Mouse (Mus musculus): ENCODE measurements around the gene Nf1. TPM values are rescaled to one million over a fixed set of nuclear protein-coding genes. Genes with fewer than 3 reads are reported as not detected.

The Nf1 gene
- total RNA-seq, 2 experiments from 2014 or later, result 21.4 to 22.4 TPM

DNA sequence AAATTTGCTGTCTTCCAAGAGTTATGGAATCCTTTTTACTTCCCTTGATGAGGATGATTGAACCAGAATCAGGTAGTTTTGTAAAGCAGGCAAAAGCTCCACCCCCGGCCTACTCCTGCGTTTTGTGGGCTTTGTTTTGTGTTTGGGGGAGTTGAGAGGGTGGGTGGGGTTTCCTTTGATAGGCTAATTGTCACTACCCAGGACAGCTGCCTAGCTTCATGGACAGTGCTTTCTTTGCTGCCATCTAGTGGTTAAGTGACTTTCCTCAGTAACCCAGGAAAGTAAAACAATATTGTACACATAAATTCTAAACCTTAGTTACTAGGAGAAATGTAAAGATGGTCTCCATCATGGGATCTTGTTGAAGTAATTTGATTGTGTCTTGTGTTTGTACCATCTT lies 88.1 kb downstream of the Nf1 start:
- DNase-seq, result peak; percentile 7
- intact Hi-C loops (cut with DNase I; ENCODE audit: low total_unique reads), result no loop called here

DNA sequence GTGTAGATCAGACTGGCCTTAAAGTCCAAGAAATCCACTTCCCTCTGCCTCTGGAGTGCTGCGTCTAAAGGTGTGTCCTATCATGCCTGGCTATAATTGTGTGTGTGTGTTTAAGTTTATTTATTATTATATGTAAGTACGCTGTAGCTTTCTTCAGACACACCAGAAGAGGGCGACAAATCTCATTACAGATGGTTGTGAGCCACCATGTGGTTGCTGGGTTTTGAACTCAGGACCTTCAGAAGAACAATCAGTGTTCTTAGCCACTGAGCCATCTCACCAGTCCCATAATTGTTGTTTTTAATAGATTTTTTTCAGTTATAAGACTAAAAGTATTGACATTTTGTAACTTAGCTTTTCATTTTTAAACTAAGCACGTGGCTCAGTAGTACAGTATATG lies 95.8 kb downstream of the Nf1 start:
- intact Hi-C loops (cut with DNase I; ENCODE audit: low total_unique reads), result no loop called here
- DNase-seq, result no peak

DNA sequence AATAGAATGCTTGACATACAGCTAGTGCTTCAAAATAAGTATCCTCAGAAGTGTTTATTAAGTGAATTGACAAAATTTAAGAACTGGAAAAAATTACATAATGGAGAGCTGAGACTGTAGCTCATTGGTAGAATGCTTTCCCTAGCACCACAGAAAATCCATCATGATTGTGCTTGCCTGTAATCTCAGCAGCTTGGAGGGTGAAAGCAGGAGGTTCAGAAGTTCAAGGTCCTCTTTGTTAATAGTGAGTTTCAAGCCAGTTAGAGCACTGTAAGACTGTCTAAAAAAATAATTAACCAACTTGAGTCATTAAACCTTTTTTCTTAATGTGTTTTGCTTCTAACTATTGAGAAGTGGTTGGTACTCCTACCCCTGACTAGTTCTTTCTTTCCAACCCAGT lies 108.9 kb downstream of the Nf1 start:
- DNase-seq, result no peak
- intact Hi-C loops (cut with DNase I; ENCODE audit: low total_unique reads), result no loop called here

DNA sequence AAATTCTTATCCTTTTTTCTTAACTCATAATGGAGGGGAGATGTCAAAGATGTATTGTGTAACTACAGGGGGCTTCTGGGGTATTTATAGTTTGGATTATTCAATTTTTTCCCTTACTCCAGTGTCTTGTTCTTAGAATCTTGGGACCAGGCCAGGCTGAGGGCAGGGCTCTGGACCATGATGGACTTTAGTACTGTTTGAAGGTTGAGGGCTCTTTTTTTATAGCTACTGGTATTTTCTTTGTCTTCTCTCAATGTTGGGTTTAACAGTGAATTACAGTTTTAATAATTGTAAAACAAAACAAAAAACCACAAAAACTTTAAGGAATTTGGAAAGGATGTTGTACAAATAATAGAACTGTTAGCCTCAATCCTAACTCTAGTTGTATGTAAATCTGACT lies 113.5 kb downstream of the Nf1 start:
- DNase-seq, result no peak
- intact Hi-C loops (cut with DNase I; ENCODE audit: low total_unique reads), result no loop called here

DNA sequence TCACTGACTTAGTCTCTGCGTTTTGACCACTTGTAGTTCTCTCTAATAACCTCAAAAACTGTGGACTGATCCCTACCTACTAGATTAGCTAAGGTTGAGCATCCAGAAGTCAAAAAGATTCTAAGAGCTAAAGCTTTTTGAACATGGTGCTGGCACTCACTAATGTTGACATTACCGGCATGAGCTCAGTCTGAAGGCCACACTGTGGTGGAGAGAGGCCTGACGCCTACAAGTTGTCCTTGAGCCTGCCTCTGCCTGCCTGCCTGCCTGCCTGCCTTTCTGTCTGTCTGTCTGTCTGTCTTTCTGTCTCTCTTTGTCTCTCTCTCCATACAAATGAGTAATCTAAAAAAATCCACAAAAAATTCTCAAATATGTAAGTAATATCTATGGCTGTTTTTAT lies 118.4 kb downstream of the Nf1 start:
- intact Hi-C loops (cut with DNase I; ENCODE audit: low total_unique reads), result no loop called here
- no peak for DNase-seq

DNA sequence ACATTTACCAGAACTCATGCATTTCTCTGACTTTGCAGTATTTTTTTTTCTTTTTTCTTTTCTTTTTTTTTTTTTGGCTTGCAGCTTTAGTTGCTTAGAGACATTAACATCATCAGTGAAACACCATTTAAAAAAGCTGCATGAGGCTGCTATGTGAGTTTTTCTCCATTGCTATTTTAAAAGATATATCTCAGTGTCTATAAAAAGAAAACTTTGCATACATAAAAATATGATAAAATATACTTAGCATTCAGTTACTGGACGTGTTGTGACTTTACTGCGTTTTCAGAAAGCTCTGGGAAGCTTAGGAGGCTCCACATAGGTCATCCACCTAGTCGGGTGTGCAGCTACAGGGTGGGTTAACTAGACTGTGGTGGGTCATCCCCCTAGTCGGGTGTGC lies 120.4 kb downstream of the Nf1 start:
- intact Hi-C loops (cut with DNase I; ENCODE audit: low total_unique reads), result no loop called here
- DNase-seq, result no peak

DNA sequence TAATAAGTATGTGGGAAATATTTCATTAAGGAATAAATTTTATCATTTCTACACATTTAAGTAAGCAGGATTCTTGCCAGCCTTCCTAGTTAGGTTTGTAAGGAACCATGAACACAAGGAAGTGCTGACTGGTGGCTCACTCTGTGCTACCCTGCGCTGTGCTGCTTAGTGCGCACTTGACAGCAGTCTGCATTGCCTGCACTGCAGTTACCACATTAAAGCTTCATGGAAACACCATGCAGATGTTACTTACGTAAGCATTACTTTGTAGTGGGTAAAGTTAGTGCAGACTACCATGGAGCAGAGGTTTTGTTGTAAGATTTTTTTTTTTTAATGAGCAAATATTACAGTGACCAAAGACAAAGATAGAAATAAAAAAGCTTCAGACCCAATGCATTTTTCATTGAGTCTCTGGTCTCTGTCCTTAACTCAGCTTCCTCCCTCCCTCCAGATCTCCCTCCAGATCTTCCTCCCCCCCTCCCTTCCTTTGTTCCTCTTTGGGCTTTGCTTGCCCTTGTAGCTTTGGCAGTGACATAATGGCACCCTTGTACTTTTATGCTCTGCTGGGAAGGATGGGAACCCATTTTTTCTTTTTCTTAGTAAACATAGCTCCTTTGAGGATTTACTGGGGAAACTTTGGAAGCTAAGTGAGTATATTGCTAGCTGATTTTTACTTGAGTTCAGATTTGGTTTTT lies 121.4 kb downstream of the Nf1 start:
- intact Hi-C loops (cut with DNase I; ENCODE audit: low total_unique reads), result no loop called here

DNA sequence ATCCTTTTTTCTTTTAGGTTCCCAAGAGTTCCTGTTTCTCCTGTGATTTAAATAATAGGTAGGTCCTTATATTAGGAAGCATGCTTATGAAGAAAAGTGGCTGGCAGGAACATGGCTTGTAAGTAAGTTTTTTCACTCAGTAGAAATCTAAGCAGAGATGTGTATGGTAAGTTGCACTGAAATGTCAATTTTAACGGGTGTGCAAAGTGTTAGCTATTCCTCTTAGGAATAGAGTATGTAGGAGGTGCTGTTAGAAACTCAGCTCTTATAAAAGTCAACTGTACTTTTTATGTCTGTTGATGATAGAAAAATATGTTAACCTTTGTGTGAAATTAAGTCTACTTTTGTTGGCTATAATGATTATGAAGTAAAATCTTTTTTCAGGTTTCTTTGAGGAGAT lies 128.6 kb downstream of the Nf1 start:
- intact Hi-C loops (cut with DNase I; ENCODE audit: low total_unique reads), result no loop called here

More for the DNA sequence above, 121.4 kb downstream of the Nf1 start:
- no peak for DNase-seq

DNA sequence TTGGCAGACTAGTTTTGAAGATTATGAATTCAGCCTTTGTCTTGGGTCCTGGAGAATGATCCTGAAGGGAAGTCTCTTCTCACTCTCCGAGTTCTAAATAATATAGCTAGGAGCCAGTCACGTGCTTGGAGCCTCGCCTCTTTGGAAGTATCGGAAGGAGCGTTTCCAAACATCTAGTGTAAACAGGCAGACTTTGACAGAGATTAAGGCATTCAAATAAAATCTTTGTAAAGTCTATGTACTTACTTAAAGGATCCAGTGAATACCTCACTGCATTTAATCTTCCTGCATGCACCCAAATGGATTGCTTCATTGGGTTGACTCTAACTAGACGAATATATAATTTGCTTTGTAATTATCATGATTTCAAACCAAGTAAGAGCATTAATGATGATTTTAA lies 143.9 kb downstream of the Nf1 start:
- no peak for DNase-seq
- intact Hi-C loops (cut with DNase I; ENCODE audit: low total_unique reads), result no loop called here

More for the DNA sequence above, 128.6 kb downstream of the Nf1 start:
- DNase-seq, result no peak

DNA sequence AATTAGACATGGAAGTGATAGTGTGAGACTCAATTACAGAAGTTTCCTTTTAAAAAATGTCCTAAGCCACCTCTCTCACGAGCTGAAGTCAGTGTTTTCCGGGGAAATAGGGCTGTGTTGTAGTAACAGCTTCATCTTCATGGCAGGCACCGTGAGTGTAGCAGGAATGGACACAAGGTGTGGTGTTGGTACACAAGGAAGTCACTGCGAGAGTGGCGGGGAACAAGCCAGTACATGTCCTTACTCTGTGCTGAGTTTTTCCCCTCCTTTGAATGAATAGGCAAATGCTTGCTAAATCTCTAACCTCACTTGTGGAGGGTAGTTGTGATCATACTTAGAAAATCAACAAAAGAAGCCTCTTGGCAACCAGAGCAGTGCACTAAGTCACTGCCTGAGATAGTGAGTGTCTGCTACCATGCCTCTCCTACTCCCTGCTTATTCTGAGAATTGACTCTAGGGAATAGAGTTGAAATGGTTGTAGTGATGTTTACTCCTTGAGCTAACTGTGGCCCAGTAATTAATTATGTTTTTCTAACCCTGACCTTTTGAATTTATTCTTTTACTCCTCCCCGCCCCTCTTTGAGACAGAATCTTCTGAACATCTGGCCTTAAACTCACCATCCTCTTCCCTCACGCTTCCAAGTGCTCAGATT lies 144.5 kb downstream of the Nf1 start:
- intact Hi-C loops (cut with DNase I; ENCODE audit: low total_unique reads), result no loop called here
- DNase-seq, result no peak

DNA sequence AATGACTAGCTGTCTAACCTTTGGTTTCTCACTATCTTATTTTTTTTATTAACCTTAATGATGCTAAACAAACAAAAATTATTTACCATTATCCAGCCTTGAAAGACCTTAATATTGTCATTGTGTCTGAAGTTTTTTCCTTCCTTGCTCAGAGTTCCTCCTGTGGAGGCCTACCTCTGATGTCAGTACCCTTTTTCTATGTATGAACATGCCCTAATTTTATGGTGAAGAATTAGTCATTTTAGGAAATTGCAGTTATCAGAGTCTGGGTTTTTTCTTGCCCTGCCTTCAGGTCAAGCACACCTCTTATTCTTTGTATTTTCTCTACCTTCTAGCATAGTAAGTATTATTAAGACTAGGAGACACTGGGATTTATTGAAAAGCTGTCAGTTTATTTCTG lies 145.2 kb downstream of the Nf1 start:
- no peak for DNase-seq
- intact Hi-C loops (cut with DNase I; ENCODE audit: low total_unique reads), result no loop called here

DNA sequence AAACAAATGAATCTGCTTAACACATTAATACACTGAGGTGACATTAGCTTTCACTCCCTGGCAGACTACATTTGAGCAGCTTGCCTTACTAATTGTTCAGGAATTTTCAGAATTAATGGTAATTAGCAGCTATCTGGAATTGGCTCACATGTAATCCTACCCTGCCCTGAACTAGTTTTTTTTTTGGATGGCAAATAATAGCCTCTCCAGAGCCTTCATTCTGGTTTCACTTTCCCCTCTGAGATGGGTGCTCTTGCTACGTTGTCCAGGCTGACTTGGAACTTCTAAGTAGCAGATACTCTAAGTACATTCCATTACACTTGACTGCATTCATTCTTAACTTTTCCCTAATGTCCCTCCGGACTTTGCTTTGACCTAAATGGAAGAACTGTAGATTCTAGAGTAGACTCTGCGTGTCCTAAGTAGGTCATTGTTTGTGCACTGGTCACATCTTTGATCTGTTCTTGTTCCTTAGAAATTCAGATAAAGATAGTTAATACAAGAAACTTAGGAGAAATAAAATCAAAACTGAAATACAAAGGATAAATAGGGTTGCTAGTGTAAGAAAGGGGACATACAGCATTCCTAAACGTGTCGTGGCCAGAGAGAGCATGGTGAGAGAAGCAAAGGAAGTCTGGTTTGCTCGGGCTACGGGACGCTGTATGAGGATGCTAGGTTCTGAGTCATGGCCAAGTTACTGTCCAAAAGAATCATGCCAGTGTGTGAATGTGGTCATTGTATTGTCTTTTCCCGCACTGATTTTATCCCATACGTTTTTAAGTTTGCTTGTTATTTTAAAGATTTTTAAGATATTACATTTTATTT lies 155.7 kb downstream of the Nf1 start:
- DNase-seq, result no peak
- intact Hi-C loops (cut with DNase I; ENCODE audit: low total_unique reads), result no loop called here

DNA sequence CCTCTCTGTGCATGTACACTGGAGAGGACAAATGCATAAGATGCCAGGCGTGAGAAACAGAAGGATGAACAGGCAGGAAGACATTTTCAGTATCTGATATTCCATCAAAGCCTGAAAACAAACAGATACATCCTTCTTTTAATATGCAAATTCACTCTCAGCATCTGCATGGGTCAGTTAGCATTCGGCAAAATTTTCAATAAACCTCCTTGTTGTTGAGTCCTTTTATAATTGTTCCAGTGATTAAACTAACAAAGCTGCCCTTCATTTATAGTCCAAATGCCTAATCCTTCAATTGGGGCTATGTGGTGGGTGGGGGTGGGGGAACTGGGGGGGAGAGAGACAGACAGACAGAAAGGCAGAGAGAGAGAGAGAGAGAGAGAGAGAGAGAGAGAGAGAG lies 163.4 kb downstream of the Nf1 start:
- intact Hi-C loops (cut with DNase I; ENCODE audit: low total_unique reads), result no loop called here
- DNase-seq, result no peak

DNA sequence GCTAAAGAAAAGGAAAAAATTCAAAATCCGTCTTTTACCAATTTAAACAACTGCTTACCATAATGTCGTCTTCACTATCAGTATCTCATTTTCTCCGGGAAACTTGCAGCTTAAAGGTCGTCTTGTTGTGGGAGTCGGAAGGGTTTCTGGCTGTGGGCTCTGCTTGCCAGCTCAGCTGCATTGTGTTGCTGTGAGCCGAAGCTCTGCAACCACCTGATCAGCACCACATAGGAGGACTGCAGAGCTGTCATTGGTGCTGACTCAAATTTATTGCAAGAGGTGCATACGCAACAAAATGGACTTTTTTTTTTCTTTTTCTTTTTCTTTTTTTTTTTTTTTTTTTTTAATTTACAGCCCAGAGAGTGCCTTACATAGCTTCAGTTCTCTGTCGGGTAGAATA lies 164.4 kb downstream of the Nf1 start, which contains the start of gene Omg:
Gene Omg (minus strand): TSS at position 240 of the 400 bp plus-strand sequence.
- no peak for DNase-seq
- intact Hi-C loops (cut with DNase I; ENCODE audit: low total_unique reads), result no loop called here

DNA sequence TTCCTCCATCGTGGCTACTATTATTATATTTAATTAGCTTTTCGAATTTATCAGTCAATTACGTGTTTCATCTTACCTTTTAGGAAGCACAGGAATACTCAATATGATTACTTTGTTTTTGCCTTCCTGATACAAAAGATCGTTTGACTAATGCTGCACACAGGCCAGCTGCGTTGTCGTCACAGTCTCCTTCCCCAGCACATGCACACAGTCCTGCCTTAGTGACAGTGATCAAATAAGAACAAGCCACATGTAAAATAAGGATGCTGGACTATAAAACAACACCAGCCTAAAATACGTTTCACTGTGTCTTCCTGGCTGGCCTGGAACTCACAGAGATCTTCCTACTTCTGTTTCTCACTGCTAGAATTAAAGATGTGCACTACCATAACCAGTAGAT lies 165.0 kb downstream of the Nf1 start:
- no peak for DNase-seq
- intact Hi-C loops (cut with DNase I; ENCODE audit: low total_unique reads), result no loop called here

DNA sequence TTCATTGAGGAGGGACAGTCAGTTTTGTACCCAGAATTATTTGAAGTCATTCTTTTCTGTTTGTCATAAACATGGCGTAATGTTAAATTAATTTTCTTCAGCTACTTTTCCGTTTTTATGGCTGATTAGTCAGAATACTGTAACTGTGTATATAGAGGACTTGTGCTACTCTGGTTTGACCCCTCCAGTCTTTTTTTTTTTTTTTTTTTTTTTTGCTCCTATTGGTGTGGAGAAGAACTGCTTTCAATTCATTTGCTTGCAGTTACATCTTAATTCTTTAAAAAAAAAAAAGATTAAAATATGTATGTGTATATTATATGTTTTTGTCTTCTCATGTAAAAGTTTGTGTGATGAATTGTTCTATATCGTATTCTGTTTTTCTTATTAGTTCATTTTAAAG lies 172.5 kb downstream of the Nf1 start:
- no peak for DNase-seq
- intact Hi-C loops (cut with DNase I; ENCODE audit: low total_unique reads), result no loop called here

DNA sequence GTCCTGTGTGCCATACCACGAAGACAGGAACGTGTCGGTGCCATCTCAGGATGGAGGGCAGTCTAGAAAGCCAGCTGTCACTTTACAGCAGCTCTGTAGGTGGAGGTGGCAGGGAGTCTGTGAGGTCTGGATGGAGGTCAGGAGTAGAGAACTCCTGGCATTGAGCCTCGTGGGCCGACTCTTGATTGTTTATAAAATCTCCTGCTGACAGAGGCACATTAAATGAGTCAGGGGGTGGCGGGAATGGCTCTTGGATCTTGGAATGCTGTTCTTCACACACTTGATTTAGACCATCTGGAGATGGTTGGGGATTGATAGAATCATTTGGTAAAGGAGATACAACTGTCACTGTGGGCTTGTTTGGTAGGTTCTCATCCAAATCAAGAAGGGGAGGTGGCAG lies 175.8 kb downstream of the Nf1 start:
- no peak for DNase-seq
- intact Hi-C loops (cut with DNase I; ENCODE audit: low total_unique reads), result no loop called here

DNA sequence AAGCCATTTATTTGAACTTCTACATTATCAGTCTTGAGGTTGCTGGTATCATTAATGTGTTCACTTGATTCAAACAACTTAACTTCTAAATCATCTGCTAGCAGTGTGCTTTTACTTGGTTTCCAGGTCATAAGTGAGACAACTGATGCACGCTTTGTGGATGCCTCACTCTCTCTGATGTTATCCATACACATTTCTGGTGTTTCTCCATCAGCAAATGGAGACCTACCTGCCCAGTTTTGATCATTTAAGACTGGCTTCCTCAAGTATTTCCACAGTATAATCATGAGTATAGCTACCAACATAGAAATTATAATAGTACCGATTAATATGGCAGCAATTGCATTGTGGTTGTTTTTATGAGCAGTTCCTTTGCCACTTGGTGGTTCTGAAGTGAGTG lies 176.3 kb downstream of the Nf1 start:
- intact Hi-C loops (cut with DNase I; ENCODE audit: low total_unique reads), result no loop called here
- DNase-seq, result no peak

DNA sequence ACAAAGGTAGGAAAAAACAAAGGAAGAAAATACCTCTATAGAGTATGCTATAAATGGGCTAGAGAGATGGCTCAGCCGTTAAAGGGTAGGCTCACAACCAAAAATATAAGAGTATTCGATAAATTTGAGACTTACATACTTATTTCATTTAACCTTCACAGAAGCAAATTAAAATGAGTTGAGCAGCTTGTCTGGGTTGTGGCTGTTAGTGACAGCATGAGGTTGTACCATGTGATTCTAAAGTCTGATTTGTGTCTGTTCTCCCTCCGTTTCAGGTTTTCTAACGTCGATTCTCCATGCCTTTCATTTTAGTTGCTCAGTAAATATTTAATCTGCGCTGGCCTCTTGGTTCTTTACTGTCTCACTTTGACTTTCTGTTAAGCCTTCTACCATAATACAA lies 179.8 kb downstream of the Nf1 start:
- DNase-seq, result no peak
- intact Hi-C loops (cut with DNase I; ENCODE audit: low total_unique reads), result no loop called here

DNA sequence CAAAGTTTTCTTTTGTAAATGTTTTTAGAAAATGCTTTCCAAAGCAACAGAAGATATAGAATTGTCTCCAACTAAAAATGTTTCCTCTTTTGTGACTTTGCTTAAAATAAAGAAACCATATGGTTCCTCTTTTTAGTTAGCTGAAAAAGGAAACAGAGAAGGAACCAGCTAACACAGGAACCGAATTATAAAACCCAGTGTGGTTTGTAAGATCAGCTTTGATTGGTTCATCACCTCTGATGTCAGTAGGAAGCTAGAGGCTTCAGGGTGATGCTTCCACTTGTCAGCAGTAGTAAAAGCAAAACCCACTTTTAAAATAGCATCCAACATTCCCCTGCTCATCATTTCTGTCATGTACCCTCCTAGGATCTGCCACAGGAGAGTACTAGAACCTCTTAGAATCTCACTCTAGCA lies 180.4 kb downstream of the Nf1 start:
- intact Hi-C loops (cut with DNase I; ENCODE audit: low total_unique reads), result no loop called here

DNA sequence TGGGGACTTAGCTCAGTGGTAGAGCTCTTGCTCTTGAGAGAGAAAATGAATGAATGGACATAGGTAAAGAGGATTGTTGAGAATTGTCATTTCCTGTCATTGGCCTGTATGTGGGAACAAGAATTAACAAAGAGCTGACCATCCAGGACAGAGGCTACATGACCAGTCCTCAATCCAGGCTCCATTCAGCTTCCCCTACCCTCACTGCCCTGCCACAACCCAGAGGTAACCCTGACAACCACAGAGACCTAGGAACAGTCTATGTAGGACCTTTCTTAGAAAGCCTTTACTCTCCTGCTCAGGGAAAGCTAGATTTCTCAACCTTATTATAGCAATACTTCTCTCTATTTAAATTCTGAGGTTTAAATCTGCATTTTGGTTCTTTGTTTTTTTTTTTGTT lies 181.3 kb downstream of the Nf1 start:
- intact Hi-C loops (cut with DNase I; ENCODE audit: low total_unique reads), result no loop called here
- no peak for DNase-seq

More for the DNA sequence above, 180.4 kb downstream of the Nf1 start:
- no peak for DNase-seq

Data from gastrocnemius, postnatal 14 days (tissue).